Mouse (Mus musculus) right cerebral cortex, postnatal 25 days (tissue): ENCODE measurements around the gene Itpripl1.
"Not testable (repeated sequence)": the region's sequence is repeated elsewhere in the genome, so short reads cannot be mapped to it uniquely, and the experiment has no call there.

ENCODE experiments used
- DNase-seq: peaks from one replicate; pipeline ENCODE4 v3.0.0; 2022

The Itpripl1 gene

DNA sequence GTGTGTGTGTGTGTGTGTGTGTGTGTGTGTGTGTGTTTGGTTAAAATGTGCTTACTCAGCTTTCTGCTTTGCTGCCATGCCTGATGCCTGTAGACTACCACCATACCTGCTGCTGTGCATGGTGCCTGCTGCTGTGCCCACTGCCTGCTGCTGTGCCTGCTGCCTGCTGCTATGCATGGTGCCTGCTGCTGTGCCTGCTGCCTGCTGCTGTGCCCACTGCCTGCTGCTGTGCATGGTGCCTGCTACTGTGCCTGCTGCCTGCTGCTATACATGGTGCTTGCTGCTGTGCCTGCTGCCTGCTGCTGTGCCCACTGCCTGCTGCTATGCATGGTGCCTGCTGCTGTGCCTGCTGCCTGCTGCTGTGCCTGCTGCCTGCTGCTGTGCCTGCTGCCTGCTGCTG, 53.1 kb downstream of the Itpripl1 start:
- DNase-seq = not testable (repeated sequence)
